Mouse (Mus musculus): ENCODE measurements around the gene Slc6a17. TPM values are rescaled to one million over a fixed set of nuclear protein-coding genes. Genes with fewer than 3 reads are reported as not detected.

Slc6a17 gene
- total and polyA plus RNA-seq, 3 experiments = 0.04 TPM; not detected in 2

DNA sequence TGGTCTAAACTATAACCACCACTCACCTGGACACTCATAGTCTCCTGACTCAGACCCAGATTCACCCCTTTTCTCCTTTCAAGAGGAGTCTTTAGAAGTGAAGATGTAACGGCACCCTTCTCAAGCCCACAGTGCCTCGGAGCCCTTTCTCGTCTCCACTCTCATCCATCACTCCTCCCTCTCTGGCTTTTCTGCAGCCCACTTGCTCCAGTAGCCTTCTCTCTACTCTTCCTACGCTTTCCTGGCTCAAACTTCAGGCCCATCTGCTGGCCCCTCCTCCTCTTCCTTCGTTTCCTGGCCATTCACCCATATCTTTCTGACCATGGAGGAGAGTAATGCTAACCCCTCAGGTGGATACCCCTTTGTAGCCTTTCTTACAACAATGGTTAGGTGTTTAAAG lies 3.1 kb upstream of the Slc6a17 start:
- Histone ChIP-seq H3K4me1 (ENCODE audit: control insufficient read depth in 1 of 2, insufficient read depth in 2 of 2, low read length in 2 of 2) (no peaks in the 10 kb centered on the region), H3K4me3 (ENCODE audit: control insufficient read depth in 1 of 2, insufficient read depth in 1 of 2, low read depth in 2 of 2, low read length in 2 of 2) (no peak overlapping the region), H3K79me2 (ENCODE audit: control insufficient read depth, insufficient read depth, low read length, poor library complexity) (no peaks in the 10 kb centered on the region), H3K9ac (ENCODE audit: control insufficient read depth, low read depth, low read length, poor library complexity, severe bottlenecking) (no peak overlapping the region), H3K27me3 (ENCODE audit: control insufficient read depth in 1 of 2, insufficient read depth in 2 of 2, low read length in 2 of 2) (peaks cover 2 to 5% of the 10 kb centered on the region in 2 experiments; a peak in 3 of 4 replicates), H3K27ac (ENCODE audit: control insufficient read depth, low read depth, low read length) (no peak overlapping the region), H3K36me3 (ENCODE audit: control insufficient read depth in 1 of 2, insufficient read depth in 2 of 2, low read length in 2 of 2) (no peaks in the 10 kb centered on the region), H3K9me3 (replicated peaks; ENCODE audit: insufficient read depth, low read length) (no peaks in the 10 kb centered on the region)
- DNase-seq (ENCODE audit: low read depth, low spot score) = no peak
- TF ChIP-seq MXI1 (IDR thresholded peaks at IDR 0.05; ENCODE audit: low read depth, low read length) = no peak
- TF ChIP-seq CHD2 (IDR thresholded peaks at IDR 0.05; ENCODE audit: low read length) = no peak
- TF ChIP-seq NRF1 (IDR thresholded peaks at IDR 0.05; ENCODE audit: insufficient read depth, low read depth, low read length, poor library complexity, severe bottlenecking) = no peak
- TF ChIP-seq POLR2A (IDR thresholded peaks at IDR 0.05; ENCODE audit: control insufficient read depth in 1 of 2, insufficient read depth in 1 of 2, low read depth in 1 of 2, low read length in 2 of 2, poor library complexity in 1 of 2) = no peak
- no peak for TF ChIP-seq E2F4 (IDR thresholded peaks at IDR 0.05; ENCODE audit: borderline replicate concordance, low read depth, low read length)
- no peak for TF ChIP-seq ETS1 (IDR thresholded peaks at IDR 0.05; ENCODE audit: low read depth, low read length)
- TF ChIP-seq GATA1 (IDR thresholded peaks at IDR 0.05; ENCODE audit: low read depth, low read length) = no peak
- no peak for TF ChIP-seq MAFK (IDR thresholded peaks at IDR 0.05; ENCODE audit: borderline replicate concordance, low read depth, low read length)
- no peak for TF ChIP-seq RCOR1 (IDR thresholded peaks at IDR 0.05; ENCODE audit: low read depth, low read length)
- no peak for TF ChIP-seq TBP (IDR thresholded peaks at IDR 0.05; ENCODE audit: low read depth, low read length)
- TF ChIP-seq TCF12 (IDR thresholded peaks at IDR 0.05; ENCODE audit: low read depth, low read length) = no peak
- no peak for TF ChIP-seq MAX (IDR thresholded peaks at IDR 0.05; ENCODE audit: low read length)
- no peak for TF ChIP-seq BHLHE40 (IDR thresholded peaks at IDR 0.05; ENCODE audit: borderline replicate concordance, low read depth, low read length)
- no peak for TF ChIP-seq CHD1 (IDR thresholded peaks at IDR 0.05; ENCODE audit: low read depth, low read length)
- TF ChIP-seq ELF1 (IDR thresholded peaks at IDR 0.05; ENCODE audit: low read depth, low read length) = no peak
- no peak for TF ChIP-seq GABPA (IDR thresholded peaks at IDR 0.05; ENCODE audit: low read depth, low read length)
- TF ChIP-seq UBTF (IDR thresholded peaks at IDR 0.05; ENCODE audit: borderline replicate concordance, insufficient read depth, low read depth, low read length) = no peak

- Histone ChIP-seq H3K27me3 (ENCODE audit: control insufficient read depth in 1 of 2, insufficient read depth in 2 of 2, low read length in 2 of 2) (peaks cover 0 to 3% of the 10 kb centered on the region in 2 experiments; a peak in 3 of 4 replicates), H3K79me2 (ENCODE audit: control insufficient read depth, insufficient read depth, low read length, poor library complexity) (no peaks in the 10 kb centered on the region), H3K27ac (ENCODE audit: control insufficient read depth, low read depth, low read length) (no peak overlapping the region), H3K4me1 (ENCODE audit: control insufficient read depth in 1 of 2, insufficient read depth in 2 of 2, low read length in 2 of 2) (no peaks in the 10 kb centered on the region), H3K9ac (ENCODE audit: control insufficient read depth, low read depth, low read length, poor library complexity, severe bottlenecking) (no peak overlapping the region), H3K9me3 (replicated peaks; ENCODE audit: insufficient read depth, low read length) (no peaks in the 10 kb centered on the region), H3K36me3 (ENCODE audit: control insufficient read depth in 1 of 2, insufficient read depth in 2 of 2, low read length in 2 of 2) (no peaks in the 10 kb centered on the region), H3K4me3 (ENCODE audit: control insufficient read depth in 1 of 2, insufficient read depth in 1 of 2, low read depth in 2 of 2, low read length in 2 of 2) (no peak overlapping the region)
- no peak for DNase-seq (ENCODE audit: low read depth, low spot score)
- TF ChIP-seq TCF12 (IDR thresholded peaks at IDR 0.05; ENCODE audit: low read depth, low read length) (no peak), UBTF (IDR thresholded peaks at IDR 0.05; ENCODE audit: borderline replicate concordance, insufficient read depth, low read depth, low read length) (no peak), CHD1 (IDR thresholded peaks at IDR 0.05; ENCODE audit: low read depth, low read length) (no peak), RCOR1 (IDR thresholded peaks at IDR 0.05; ENCODE audit: low read depth, low read length) (no peak), MEF2A (IDR thresholded peaks at IDR 0.05; ENCODE audit: extremely low read depth, insufficient replicate concordance, low read depth, low read length, poor library complexity, severe bottlenecking) (no peak), ZKSCAN1 (IDR thresholded peaks at IDR 0.05; ENCODE audit: low read depth, low read length) (no peak), MAZ (IDR thresholded peaks at IDR 0.05; ENCODE audit: low read depth, low read length) (no peak), CHD2 (IDR thresholded peaks at IDR 0.05; ENCODE audit: low read length) (no peak), BHLHE40 (IDR thresholded peaks at IDR 0.05; ENCODE audit: borderline replicate concordance, low read depth, low read length) (no peak), POLR2A (IDR thresholded peaks at IDR 0.05; ENCODE audit: control insufficient read depth in 1 of 2, insufficient read depth in 1 of 2, low read depth in 1 of 2, low read length in 2 of 2, poor library complexity in 1 of 2) (no peak)
These were observed 815 bp downstream of the Slc6a17 start for GRCm38 (mm10) chr3:107516776-107517630.
